Mouse (Mus musculus) limb, embryonic 13.5 days (tissue): ENCODE measurements at regions not wholly inside any gene's neighbourhood (a gene's known extent, or its start where the extent isn't known, plus 50 kb on each side); places are given as distances from the start of the nearest gene placed in this dataset.
A peak's percentile ranks its signal among the peaks of the same experiment; 100 is the strongest.

ENCODE experiments used
- ATAC-seq: fragments of 200-750 bp; cut with Nextera tagmentation; 2 replicates; pipeline ENCODE4 v1.8.0; 2017; ENCODE audit warnings: low read depth, moderate number of reproducible peaks, moderate TSS enrichment; ENCODE audit not compliant: low FRiP score
- H3K27ac ChIP-seq: fragments of 300-500 bp; sonication (generic); 2 replicates; pipeline ENCODE4 v1.5.1; 2015; ENCODE audit warnings: inconsistent platforms, mild to moderate bottlenecking, moderate library complexity
- H3K27me3 ChIP-seq: fragments of 300-500 bp; sonication (generic); 2 replicates; pipeline ENCODE4 v1.6.1; 2015; ENCODE audit warnings: mild to moderate bottlenecking, inconsistent platforms
- H3K36me3 ChIP-seq: fragments of 300-500 bp; sonication (generic); 2 replicates; pipeline ENCODE4 v1.6.1; 2015; ENCODE audit warnings: inconsistent platforms, mild to moderate bottlenecking, moderate library complexity
- H3K4me1 ChIP-seq: fragments of 300-500 bp; sonication (generic); 2 replicates; pipeline ENCODE4 v1.6.1; 2015; ENCODE audit warnings: inconsistent platforms
- H3K4me2 ChIP-seq: fragments of 300-500 bp; sonication (generic); replicated peaks from 2 replicates; pipeline ENCODE4 v1.6.1; 2015; ENCODE audit warnings: inconsistent platforms, mild to moderate bottlenecking, moderate library complexity
- H3K4me3 ChIP-seq: fragments of 300-500 bp; sonication (generic); 2 replicates; pipeline ENCODE4 v1.5.1; 2015; ENCODE audit warnings: moderate library complexity, mild to moderate bottlenecking, inconsistent platforms
- H3K9ac ChIP-seq: fragments of 300-500 bp; sonication (generic); 2 replicates; pipeline ENCODE4 v1.6.1; 2015; ENCODE audit warnings: mild to moderate bottlenecking, inconsistent platforms
- H3K9me3 ChIP-seq: fragments of 300-500 bp; sonication (generic); 2 replicates; pipeline ENCODE4 v1.6.1; 2016; ENCODE audit warnings: inconsistent platforms
- WGBS: fragments of 180-500 bp; shearing (Covaris S2); methylation state at CpG from one replicate; pipeline ENCODE4 v1.1.7; 2015; 5-methylcytosine and 5-hydroxymethylcytosine counted together

DNA sequence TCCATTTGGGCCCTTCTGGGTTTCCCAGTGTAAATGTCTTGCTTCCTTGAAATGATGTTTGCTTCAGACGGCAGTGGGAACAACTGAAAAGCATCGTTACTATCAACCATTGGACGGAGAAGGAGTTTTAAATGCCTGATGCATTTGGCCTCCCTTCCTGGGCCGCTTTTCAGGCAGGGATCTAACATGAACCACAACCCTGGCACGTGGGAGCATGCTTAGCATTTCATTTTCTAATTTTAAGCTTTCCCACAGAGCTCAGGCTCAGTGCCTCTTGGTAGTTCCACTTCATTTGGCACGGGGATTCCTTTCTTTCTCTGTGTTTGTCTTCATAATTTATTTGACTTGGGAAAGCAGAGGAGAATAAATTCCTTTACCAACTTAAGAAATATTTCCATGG lies 406.6 kb upstream of the Nbea start:
- no peak overlapping the region for H3K4me3 ChIP-seq
- H3K36me3 ChIP-seq = no peaks in the 10 kb centered on the region
- H3K4me1 ChIP-seq = no peaks in the 10 kb centered on the region
- no peaks in the 10 kb centered on the region for H3K9me3 ChIP-seq
- no peak for ATAC-seq
- no peak overlapping the region for H3K27ac ChIP-seq
- H3K4me2 ChIP-seq = no peak overlapping the region
- H3K9ac ChIP-seq = no peak overlapping the region
- WGBS = 71% methylated on average over 6 of the region's 6 CpGs
- H3K27me3 ChIP-seq = no peaks in the 10 kb centered on the region

DNA sequence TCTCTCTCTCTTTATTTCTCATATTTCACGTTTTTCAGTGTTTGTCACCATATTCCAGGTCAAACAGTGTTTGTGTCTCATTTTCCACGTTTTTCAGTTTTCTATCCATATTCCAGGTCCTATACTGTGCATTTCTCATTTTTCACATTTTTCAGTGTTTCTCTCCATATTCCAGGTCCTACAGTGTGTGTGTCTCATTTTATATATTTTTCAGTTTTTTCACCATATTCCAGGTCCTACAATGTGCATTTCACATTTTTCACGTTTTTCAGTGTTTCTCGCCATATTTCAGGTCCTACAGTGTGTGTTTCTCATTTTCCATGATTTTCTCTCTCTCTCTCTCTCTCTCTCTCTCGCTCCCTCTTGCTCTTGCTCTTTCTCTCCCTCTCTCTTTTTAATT lies 391.9 kb upstream of the Nbea start:
- no peak overlapping the region for H3K4me2 ChIP-seq
- no peak for ATAC-seq
- 59% methylated on average over 5 of the region's 5 CpGs for WGBS

DNA sequence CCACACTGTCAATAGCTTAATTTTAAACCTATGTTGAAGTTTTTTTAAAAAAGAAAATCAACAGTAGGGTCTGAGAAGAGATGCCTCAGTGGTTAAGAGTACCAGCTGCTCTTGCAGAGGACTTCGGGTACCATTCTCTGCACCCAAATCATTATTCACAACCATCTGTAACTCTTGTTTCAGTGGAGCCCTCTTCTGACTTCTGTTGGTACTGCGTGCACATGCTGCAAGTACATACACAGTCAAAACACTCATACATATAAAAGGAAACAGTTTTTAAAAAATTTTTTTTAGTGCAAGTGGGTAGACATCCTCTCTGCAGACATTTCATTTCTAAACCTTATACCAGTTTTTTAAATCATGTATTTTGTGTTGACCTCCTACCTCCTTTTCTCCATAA lies 352.7 kb upstream of the Nbea start:
- 78% methylated on average over 2 of the region's 2 CpGs for WGBS
- Histone ChIP-seq H3K9me3 (no peaks in the 10 kb centered on the region), H3K36me3 (no peaks in the 10 kb centered on the region), H3K4me3 (no peak overlapping the region), H3K27me3 (no peaks in the 10 kb centered on the region), H3K9ac (no peak overlapping the region), H3K4me1 (no peaks in the 10 kb centered on the region), H3K4me2 (no peak overlapping the region), H3K27ac (no peak overlapping the region)
- ATAC-seq = no peak

More for the DNA sequence above, 391.9 kb upstream of the Nbea start:
- Histone ChIP-seq H3K27ac (no peak overlapping the region), H3K4me3 (no peak overlapping the region), H3K27me3 (no peaks in the 10 kb centered on the region), H3K36me3 (no peaks in the 10 kb centered on the region), H3K9me3 (no peaks in the 10 kb centered on the region), H3K9ac (no peak overlapping the region), H3K4me1 (0 out of 2 replicates have a peak, but pooled peaks cover 4% of the 10 kb centered on the region)

DNA sequence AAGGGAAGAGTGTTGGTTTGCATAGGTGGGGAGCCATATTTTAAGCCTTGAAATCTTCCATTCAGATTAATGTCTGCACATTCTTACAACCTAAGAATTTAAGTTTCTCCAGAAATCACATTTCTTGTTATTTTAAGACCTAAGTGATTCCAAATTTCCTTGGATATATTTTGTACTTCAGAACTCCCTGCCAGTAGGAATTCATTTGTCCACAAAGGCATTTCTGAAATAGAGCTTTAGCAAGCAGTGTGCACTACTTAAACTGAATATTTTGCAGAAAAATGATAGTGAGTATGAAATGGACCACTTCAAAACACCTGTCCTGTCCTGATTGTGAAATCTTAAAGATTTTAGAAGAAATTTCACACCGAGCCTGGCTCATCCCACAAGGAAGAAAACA lies 320.9 kb upstream of the Nbea start:
- ATAC-seq = no peak
- H3K4me2 ChIP-seq = no peak overlapping the region
- H3K4me3 ChIP-seq = no peak overlapping the region
- no peaks in the 10 kb centered on the region for H3K4me1 ChIP-seq
- H3K27ac ChIP-seq = no peak overlapping the region
- no peaks in the 10 kb centered on the region for H3K27me3 ChIP-seq
- H3K9me3 ChIP-seq = no peaks in the 10 kb centered on the region
- WGBS = 88% methylated on average over 1 of the region's 1 CpGs
- no peak overlapping the region for H3K9ac ChIP-seq
- no peaks in the 10 kb centered on the region for H3K36me3 ChIP-seq

DNA sequence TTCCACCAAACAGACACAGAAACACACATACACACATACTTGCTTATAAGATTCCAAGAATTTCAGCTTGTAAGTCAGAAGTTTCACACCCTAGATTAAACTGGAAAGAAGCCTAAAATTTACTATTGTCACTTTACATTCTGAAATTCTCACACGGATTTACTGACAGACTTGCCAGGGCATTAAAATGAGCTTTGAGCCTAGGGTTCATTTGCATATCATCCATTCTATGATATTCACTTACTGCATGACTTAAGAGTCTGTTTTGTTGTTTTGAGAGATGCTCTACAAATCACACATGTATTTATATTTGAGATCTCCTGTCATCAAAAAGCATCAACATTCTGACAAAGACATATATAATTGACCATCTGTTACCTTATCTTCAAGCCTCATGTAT lies 315.8 kb upstream of the Nbea start:
- WGBS = 68% methylated on average over 1 of the region's 1 CpGs
- no peak for ATAC-seq
- no peak overlapping the region for H3K9ac ChIP-seq

DNA sequence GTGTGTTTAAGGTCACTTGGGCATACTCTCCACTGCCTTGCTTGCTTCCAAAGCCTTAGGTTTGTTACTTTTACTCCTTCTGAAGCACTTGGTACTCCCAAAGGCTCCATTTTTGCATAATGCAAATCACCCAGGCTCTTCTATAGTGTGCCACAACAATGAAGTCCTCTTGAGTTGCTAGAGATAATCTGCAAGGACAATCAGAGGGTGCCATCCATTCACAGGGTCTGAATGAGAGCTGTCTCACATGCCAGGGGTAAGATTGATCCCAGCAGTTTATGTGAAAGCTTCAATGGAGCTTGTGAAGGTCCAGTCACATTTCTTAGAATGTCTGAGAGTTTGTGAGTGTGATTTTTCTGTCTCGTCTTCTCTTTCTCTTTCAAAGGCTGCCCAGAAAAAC lies 310.4 kb upstream of the Nbea start:
- Histone ChIP-seq H3K9ac (no peak overlapping the region), H3K9me3 (no peaks in the 10 kb centered on the region), H3K36me3 (no peaks in the 10 kb centered on the region), H3K4me3 (no peak overlapping the region), H3K4me1 (no peaks in the 10 kb centered on the region), H3K27me3 (no peaks in the 10 kb centered on the region), H3K4me2 (no peak overlapping the region), H3K27ac (no peak overlapping the region)
- no peak for ATAC-seq
- 75% methylated on average over 1 of the region's 1 CpGs for WGBS

More for the DNA sequence above, 315.8 kb upstream of the Nbea start:
- H3K27ac ChIP-seq = no peak overlapping the region
- no peak overlapping the region for H3K4me2 ChIP-seq
- no peaks in the 10 kb centered on the region for H3K36me3 ChIP-seq
- H3K4me1 ChIP-seq = no peaks in the 10 kb centered on the region
- no peaks in the 10 kb centered on the region for H3K9me3 ChIP-seq
- no peak overlapping the region for H3K4me3 ChIP-seq
- no peaks in the 10 kb centered on the region for H3K27me3 ChIP-seq

DNA sequence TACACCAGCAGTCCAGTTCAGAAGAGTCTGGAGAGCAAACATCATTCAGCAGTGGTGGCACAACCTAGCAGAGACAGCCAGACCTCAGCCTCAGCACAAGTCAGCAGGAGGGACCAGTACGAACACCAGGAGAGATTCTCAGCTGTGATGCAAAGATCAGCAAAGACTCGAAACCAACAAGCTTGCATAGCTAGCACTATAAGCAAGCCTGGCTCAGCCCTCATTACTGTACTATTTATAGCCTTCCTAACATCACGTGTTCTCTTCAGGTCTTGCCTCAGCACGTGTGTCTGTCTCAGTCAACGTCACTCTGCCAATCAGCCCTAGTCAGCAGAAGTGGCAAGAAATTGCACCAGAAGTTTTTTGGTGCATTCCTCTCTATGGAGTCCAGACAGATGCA lies 305.7 kb upstream of the Nbea start:
- Histone ChIP-seq H3K9ac (no peak overlapping the region), H3K4me2 (no peak overlapping the region), H3K36me3 (no peaks in the 10 kb centered on the region), H3K4me1 (no peaks in the 10 kb centered on the region), H3K27me3 (no peaks in the 10 kb centered on the region), H3K27ac (no peak overlapping the region), H3K4me3 (no peak overlapping the region), H3K9me3 (no peaks in the 10 kb centered on the region)
- ATAC-seq = no peak; the same call in 1 of the 2 replicates
- WGBS = 64% methylated on average over 5 of the region's 5 CpGs

DNA sequence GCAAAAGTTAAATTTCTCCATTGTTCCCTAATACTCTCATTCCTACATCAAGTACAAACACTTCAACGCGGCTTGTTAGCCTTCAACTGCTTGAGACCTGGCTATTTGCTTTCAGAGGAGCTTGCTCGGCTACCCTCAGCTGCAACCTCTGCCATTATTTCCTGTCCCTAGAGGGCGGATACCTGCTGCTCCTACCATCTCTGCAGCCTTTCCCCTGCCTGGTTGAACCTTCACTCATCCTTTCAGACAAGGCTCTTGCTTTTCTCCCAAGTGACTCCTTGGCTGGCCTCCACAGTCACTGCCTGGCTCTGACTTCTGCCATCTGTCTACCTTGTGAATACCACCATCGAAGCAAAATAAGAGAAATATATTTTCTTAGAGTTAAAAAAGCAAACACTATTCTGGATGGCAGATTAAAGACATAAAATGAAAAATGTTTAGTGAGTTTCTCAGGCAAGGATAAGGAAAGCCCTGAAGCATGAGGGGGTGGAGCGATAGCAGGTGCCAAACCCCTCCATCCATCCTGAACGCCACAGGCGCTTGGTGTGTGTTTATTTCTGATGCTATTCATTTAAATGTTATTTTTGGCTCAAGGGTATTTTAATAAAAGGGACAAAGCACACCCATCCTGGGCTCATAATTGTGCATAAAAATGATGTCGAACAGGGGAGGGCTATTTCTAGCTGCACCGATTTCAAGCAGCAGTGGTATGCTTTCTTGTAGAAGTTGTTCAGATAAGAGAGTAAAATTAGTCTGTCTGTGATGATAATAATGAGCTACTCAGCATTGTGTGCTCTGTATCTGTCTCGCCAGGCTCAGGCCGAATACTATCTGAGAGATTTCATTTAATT lies 302.3 kb upstream of the Nbea start:
- H3K36me3 ChIP-seq = no peaks in the 10 kb centered on the region
- H3K9me3 ChIP-seq = no peaks in the 10 kb centered on the region
- ATAC-seq = no peak
- no peaks in the 10 kb centered on the region for H3K4me1 ChIP-seq
- H3K4me3 ChIP-seq = no peak overlapping the region
- 79% methylated on average over 12 of the region's 12 CpGs for WGBS
- no peaks in the 10 kb centered on the region for H3K27me3 ChIP-seq
- no peak overlapping the region for H3K27ac ChIP-seq
- no peak overlapping the region for H3K9ac ChIP-seq
- no peak overlapping the region for H3K4me2 ChIP-seq

DNA sequence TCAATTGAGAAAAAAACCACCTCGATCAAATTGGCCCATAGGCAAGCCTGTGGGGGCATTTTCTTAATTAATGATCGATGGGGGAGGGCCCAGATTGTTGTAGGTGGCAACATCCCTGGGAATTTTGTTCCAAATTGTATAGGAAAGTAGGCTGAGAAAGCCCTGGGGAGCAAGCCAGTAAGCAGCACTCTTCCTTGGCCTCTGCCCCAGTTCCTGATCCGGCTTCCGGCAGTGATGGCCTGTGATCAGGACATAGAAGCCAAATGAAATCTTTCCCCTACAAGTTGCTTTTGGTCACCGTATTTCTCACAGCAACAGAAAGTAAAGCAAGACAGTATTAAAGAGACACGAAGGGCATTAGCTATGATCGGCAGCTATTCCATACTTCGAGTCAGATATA lies 300.6 kb upstream of the Nbea start:
- Histone ChIP-seq H3K36me3 (no peaks in the 10 kb centered on the region), H3K27ac (no peak overlapping the region), H3K27me3 (no peaks in the 10 kb centered on the region), H3K4me1 (peaks cover 5% of the 10 kb centered on the region; the same call in 1 of the 2 replicates), H3K4me2 (no peak overlapping the region), H3K9me3 (no peaks in the 10 kb centered on the region), H3K9ac (no peak overlapping the region), H3K4me3 (no peak overlapping the region)
- no peak for ATAC-seq
- 91% methylated on average over 8 of the region's 8 CpGs for WGBS

DNA sequence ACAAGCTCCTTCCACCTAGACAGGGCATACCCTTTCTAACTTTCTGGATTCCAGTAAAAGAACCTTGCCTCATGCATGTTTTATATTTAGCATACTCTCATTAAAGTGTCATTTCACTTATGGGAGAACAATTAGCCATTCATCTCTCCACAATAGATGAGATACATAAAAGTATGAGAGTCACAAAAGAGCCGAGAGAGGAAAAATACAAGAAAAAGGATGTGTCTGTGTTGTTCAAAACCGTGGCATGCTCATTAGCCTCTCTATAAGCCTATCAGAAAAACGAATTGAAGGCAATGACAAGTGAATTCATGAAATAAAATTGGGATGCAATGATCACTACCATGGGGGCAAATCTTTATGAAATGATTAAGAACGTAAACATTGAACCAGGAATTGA lies 299.9 kb upstream of the Nbea start:
- peaks cover 10% of the 10 kb centered on the region for H3K4me1 ChIP-seq
- no peaks in the 10 kb centered on the region for H3K36me3 ChIP-seq
- ATAC-seq = no peak
- H3K9ac ChIP-seq = no peak overlapping the region
- H3K27me3 ChIP-seq = no peaks in the 10 kb centered on the region
- 76% methylated on average over 4 of the region's 4 CpGs for WGBS
- no peak overlapping the region for H3K4me3 ChIP-seq
- H3K4me2 ChIP-seq = no peak overlapping the region
- no peak overlapping the region for H3K27ac ChIP-seq
- H3K9me3 ChIP-seq = no peaks in the 10 kb centered on the region

DNA sequence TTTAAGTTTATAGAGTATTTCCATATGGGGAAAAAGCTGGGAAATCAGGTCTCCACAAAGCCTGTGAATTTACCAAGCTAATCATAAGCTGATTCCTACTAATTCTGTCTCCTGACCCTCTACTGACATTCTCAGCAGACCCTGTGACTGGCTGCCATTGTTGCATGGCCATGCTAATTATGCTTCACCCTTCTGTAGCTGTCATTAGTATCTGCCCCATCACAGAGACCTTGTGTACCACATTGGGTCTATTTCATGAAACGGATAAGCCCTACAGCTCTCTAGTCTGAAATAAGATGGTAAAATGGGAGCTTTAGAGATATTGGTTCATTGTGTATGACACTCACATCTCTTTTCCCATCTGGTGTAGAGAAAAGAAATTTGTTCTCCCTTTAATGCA lies 296.0 kb upstream of the Nbea start:
- Histone ChIP-seq H3K4me3 (no peak overlapping the region), H3K9me3 (no peaks in the 10 kb centered on the region), H3K4me2 (no peak overlapping the region), H3K36me3 (no peaks in the 10 kb centered on the region), H3K4me1 (peaks cover 18% of the 10 kb centered on the region), H3K27me3 (no peaks in the 10 kb centered on the region), H3K27ac (peak overlapping the region; percentile 44; the same call in 1 of the 2 replicates), H3K9ac (no peak overlapping the region)
- no peak for ATAC-seq
- WGBS = 72% methylated on average over 1 of the region's 1 CpGs

DNA sequence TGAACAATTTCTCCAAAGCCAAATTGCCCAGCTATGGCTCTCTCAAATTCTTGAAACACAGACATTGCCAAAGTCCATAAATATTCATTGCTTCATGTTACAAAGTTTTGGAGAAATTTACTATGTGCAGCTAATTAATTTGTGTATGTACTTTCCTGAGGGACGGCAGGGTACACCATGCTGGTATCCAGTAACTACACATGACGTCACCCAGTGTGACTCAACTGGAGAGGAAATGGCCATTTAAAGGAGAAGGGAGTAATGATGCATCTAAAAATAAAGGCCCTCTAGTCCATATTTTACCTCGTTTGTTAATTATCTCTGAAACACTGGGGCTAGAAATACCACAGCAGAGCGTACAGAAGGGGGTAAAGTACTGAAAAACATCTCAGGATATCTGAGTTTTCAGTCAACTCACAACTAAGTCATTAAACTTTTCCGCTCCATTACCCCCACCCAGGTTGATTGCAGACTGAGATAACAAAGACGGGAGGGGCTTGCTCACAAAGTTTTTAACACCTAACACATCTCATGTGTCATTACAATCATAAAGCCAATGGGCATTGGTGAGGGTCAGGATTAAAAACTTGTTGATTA lies 295.1 kb upstream of the Nbea start:
- Histone ChIP-seq H3K27ac (no peak overlapping the region), H3K4me2 (no peak overlapping the region), H3K36me3 (no peaks in the 10 kb centered on the region), H3K27me3 (no peaks in the 10 kb centered on the region), H3K9me3 (no peaks in the 10 kb centered on the region), H3K4me1 (peaks cover 18% of the 10 kb centered on the region), H3K4me3 (no peak overlapping the region), H3K9ac (no peak overlapping the region)
- 48% methylated on average over 6 of the region's 6 CpGs for WGBS
- peak; percentile 57 for ATAC-seq
